In the genomic region with DNA sequence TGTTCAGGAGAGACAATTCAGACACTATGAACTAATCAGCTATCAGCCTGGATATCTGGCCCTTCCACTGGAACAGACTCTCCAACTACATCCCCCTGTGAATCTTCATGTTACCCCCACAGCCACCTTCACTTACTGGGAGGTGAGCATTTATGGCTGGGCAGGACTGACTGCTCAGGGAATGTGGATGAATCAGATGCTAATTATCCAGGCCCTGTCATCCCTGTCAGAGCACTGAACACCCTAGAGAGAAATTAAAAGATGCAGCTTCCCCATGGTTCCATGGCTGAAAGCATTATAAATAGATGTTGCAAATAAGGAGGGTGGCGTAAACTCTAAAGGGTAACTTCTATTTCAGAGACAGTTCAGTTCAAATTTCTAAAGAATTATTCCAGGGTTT, we compare ENCODE assay signal across 23 mouse cellular contexts.
"Had no signal": no experiment of that assay in that cellular context is flagged by ENCODE, and none has a peak within 500 bp of the region (broad histone marks: within the 10 kb centered on the region; RNA-seq: fewer than 3 reads in every experiment).

No protein-coding gene starts in this region.

- H3K9me3 ChIP-seq: limb, embryonic 10.5 days; limb, embryonic 13.5 days; liver, embryonic 12.5 days; liver, embryonic 15.5 days; lung, embryonic 15.5 days; megakaryocyte, embryonic 14.5 days; stomach, embryonic 15.5 days had no signal

- H3K27ac ChIP-seq: kidney, postnatal 0 days; layer of hippocampus, adult 2 months; limb, embryonic 10.5 days; limb, embryonic 13.5 days; liver, embryonic 12.5 days; liver, embryonic 15.5 days; lung, embryonic 15.5 days; stomach, embryonic 15.5 days had no signal

- ATAC-seq: intestine, postnatal 0 days; liver, embryonic 12.5 days had no signal

- H3K9ac ChIP-seq: limb, embryonic 13.5 days; liver, embryonic 12.5 days; liver, embryonic 15.5 days; lung, embryonic 15.5 days; stomach, embryonic 15.5 days had no signal

- H3K4me2 ChIP-seq: limb, embryonic 13.5 days; liver, embryonic 12.5 days; liver, embryonic 15.5 days; lung, embryonic 15.5 days; midbrain, embryonic 11.5 days; stomach, embryonic 15.5 days had no signal

- DNase-seq: kidney, adult 2 months; kidney, postnatal 25 days; layer of hippocampus, adult 9-11 months; liver; lung, adult 18-20 months; lung, postnatal 10 days; lung, postnatal 36 days; retina, postnatal 1 day; right cerebral cortex, postnatal 25 days; spleen, adult 18-20 months; thymus, postnatal 25 days had no signal

- H3K4me3 ChIP-seq: layer of hippocampus, adult 2 months; limb, embryonic 10.5 days; limb, embryonic 13.5 days; liver, embryonic 12.5 days; liver, embryonic 15.5 days; lung, embryonic 15.5 days; megakaryocyte, embryonic 14.5 days; myocyte; stomach, embryonic 15.5 days had no signal

- H3K27me3 ChIP-seq: limb, embryonic 13.5 days; liver, embryonic 12.5 days; liver, embryonic 15.5 days; lung, embryonic 15.5 days; megakaryocyte, embryonic 14.5 days; stomach, embryonic 15.5 days had no signal

- H3K36me3 ChIP-seq: limb, embryonic 10.5 days; limb, embryonic 13.5 days; liver, embryonic 12.5 days; liver, embryonic 15.5 days; lung, embryonic 15.5 days; stomach, embryonic 15.5 days had no signal

- H3K4me1 ChIP-seq: limb, embryonic 13.5 days; liver, embryonic 12.5 days; liver, embryonic 15.5 days; lung, embryonic 15.5 days; megakaryocyte, embryonic 14.5 days; stomach, embryonic 15.5 days had no signal
